Mouse (Mus musculus): ENCODE measurements around the gene Atp6v0a1.

DNA sequence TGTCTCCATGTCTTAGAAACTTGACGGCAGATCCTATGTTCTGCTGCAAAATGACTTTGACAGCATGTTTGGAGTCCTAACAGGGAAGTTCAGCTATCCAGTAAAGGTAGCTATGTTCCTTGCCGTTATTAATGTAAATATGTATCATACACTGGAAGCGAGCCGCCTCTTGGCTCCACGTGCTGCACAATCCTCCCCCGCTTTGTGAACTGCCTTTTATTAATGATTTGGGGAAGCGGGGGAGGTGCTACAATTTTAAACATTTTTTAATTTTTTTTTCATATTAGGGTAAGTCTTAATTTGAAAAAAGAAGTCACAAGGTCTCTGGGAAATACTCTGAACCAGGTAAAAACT, 25.5 kb upstream of the Atp6v0a1 start:
- TF ChIP-seq CTCF (IDR thresholded peaks at IDR 0.05; ENCODE audit: borderline replicate concordance, insufficient read depth, low read length), result no peak
- TF ChIP-seq POLR2A (IDR thresholded peaks at IDR 0.05; ENCODE audit: low read depth, low read length), result no peak
